Mouse (Mus musculus): Measurements from ENCODE around the gene Chd6. TPM values are rescaled to one million over a fixed set of nuclear protein-coding genes. Genes with fewer than 3 reads are reported as not detected.

The Chd6 gene
- total RNA-seq (2017) = 30.0 to 80.8 TPM (median 51.0 TPM) in 3 replicates

DNA sequence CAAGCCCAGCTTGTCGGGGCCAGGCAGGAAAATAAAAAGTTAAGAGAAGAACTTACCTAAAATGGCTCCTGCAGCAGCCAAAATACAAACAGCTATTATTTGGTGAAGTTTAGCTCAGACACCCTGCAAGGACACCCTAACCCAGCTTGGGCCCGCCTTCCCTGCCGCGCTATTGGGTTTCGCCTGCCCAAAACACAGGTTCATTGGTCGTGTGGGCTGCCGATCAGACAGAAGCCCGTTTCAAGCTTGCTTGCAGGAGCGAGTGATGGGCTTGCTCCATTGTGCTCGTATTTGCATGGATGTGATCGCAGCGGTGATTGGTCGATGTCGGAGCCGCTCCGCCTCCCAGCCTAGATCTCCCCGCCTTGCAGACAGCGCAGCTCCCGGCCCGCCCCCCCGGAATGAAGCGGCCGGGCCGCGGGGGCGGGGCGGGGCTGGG, at the start of gene Chd6:
Gene Chd6 (minus strand): TSS at position 143 of the 439 bp plus-strand sequence.
- peak; percentile 99 for ATAC-seq (replicated peaks; ENCODE audit: insufficient number of reproducible peaks, low FRiP score, low TSS enrichment, poor library complexity, severe bottlenecking)

DNA sequence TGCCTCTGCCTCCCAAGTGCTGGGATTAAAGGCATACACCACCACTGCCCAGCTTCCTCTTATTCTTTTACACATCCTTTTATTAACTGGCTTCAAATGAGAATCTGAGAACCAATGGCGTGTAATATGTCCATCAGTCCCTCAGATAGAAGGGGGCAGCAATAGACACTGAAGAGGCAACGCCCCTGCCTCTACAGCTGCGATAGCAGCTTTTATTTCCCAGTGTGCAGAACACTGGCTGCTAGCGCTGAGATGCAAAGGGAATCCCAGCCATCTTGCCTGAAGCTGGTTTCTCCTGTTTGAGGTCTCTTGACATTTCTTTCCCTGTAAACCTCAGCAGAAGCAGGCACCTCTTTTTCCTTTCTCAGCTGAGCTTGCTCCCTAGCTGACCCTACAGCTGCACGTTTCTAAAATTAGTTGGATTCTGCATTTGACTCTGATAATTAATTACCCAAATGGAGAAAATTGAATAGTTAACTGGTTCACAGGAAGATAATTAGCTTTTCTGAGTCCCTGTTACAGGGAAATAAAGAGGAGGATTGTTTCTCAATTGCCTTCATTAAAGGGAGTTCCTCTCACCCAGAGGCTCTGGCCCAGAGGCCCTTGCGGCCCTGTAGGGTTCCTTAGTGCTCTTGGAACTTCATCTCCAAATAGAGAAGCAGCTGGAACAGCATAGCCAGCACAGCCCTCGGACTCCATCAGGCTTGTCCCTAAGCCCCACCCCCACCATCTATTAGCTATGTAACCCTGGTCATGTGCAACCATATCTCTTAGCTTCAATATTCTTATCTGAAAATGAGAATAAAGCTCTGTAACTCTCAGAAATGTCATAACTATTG, 41.3 kb upstream of the Chd6 start:
- ATAC-seq (replicated peaks; ENCODE audit: insufficient number of reproducible peaks, low FRiP score, low TSS enrichment, poor library complexity, severe bottlenecking) = no peak

DNA sequence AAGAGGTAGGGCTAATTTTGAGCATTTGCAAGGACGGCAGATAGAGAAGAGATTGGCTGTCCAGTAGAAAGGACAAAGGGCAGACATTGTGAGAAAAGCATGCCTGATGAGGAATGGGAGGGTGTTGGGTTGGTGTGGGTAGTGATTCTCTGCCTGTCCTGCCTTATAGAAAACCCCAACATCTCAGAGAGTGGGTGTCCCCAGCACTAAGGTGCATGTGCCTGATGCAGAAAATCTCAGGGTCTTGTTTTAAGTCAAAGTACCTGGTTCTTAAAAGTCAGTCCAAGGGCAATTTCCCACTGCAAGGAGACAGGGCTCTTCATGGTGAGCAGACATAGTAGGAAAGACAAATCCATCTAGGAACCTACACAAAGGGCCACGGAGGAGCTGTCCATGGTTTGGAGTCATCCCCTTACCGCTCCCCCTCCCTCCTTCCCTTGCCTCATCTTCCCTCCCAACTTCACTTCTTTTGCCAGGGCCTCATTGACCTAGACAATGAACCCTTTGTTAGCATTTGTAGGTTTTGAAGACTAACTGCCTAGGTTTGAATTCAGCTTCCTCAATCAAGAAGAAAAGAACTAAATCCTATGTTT, 39.6 kb upstream of the Chd6 start:
- no peak for ATAC-seq (replicated peaks; ENCODE audit: insufficient number of reproducible peaks, low FRiP score, low TSS enrichment, poor library complexity, severe bottlenecking)

DNA sequence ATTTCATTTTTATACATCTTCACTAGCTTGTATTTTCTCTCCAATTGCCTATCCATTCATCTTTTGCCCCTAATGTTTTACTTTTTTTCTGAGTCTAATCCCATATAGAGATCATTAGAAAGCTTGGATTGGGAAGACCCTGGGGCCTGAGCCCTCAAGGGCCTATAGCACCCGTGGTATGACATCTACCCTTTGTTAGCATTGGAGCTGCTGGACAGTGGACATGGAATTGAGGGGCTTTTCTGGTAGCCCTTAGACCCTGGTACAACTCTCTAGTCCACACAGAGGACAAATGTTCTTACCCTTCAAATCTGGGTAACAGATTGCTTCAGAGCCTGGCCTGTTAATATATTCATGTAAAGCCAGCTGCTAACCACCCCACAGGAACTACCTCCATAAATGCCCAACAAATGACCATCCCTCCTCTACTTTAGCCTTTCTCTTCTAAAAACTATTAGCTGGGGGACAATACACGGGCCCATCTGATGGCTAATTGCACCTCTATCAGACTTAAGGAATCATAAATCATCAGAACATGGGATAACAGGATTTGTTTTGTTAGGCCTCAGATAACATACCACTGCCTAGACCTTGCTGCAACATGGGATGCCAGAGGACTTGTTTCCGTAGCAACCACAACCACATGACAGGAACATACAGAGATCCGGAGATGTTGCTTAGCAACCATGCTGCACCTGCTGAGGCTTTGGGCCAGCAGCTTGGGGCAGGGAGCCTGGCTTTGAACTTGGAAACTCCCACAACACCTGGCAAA, 39.0 kb upstream of the Chd6 start:
- ATAC-seq (replicated peaks; ENCODE audit: insufficient number of reproducible peaks, low FRiP score, low TSS enrichment, poor library complexity, severe bottlenecking) = no peak

DNA sequence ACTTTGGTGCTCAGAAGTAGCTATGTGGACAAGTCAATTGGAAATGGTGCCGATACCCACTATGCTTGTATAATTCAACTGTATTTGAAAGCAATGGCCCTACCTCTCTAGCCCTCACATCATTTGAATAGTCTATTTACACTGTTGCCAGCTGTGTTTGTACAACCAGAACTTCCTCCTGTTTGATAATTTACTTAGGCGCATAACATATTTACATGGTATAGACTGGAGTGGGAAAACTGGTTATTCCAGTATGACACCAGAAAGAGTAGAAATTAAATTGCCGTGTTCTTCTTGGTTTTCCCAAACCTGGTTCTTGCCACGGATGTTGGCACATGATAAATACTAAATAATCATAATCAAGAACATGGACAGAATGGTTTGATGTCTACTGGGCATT, 35.9 kb upstream of the Chd6 start:
- ATAC-seq (replicated peaks; ENCODE audit: insufficient number of reproducible peaks, low FRiP score, low TSS enrichment, poor library complexity, severe bottlenecking) = no peak

DNA sequence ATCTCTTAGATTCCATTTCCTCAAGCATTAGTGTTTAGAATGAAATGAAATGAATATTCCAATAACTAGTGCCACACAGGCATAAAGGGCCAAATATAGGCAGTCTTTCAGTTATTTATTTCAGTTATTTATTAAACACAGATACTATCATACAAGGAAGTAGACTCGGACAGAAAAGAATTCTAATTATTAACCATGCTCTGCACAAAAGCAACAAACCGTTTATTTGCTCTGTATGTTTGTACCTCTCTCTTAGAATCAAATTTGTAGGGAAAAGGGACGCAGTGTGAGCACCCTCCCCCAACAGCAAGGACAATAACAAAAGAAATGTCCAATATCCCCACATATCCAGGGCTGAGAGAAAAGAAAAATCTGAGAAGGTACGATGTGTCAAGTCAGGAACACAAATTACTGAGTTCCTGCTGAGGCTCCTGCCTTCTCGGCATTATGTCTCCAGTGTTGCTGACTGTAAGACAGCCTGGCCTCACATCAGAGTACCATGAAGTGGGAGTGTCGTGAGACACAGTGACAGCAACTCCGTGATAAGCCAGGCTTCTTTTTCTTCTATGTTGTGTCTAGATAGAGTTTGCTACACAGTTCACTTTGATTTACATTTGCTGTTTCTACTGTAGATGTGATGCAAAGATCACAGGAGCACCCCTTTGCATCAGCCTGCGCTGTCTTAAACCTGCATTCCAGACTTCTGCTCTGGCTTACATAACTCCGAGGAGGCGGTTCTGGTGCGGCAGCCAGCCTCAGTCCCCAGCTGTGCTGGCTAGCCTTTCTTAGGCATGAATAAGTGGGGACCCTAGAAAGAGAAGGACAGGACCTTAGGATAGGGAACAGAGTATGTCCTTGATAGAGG, 30.0 kb upstream of the Chd6 start:
- no peak for ATAC-seq (replicated peaks; ENCODE audit: insufficient number of reproducible peaks, low FRiP score, low TSS enrichment, poor library complexity, severe bottlenecking)

DNA sequence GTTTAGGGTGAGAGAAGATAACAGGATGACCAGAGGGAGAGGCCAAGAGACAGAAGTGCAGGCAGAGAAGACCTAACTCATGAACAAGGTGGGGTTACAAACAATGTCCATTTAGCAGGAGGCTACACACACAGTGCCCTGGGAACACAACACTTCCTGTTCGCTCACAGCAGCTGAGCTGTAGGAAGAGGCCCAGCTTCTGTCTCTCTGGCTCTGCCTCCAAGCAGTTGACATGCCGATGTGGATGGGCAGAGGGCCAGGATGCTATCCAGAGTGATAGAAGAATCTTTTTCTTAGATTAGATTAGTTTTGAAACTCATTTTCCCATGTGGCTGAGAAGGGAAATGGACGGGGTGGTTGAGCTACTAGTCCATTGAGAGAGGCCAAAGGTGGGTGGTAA, 28.1 kb upstream of the Chd6 start:
- no peak for ATAC-seq (replicated peaks; ENCODE audit: insufficient number of reproducible peaks, low FRiP score, low TSS enrichment, poor library complexity, severe bottlenecking)

DNA sequence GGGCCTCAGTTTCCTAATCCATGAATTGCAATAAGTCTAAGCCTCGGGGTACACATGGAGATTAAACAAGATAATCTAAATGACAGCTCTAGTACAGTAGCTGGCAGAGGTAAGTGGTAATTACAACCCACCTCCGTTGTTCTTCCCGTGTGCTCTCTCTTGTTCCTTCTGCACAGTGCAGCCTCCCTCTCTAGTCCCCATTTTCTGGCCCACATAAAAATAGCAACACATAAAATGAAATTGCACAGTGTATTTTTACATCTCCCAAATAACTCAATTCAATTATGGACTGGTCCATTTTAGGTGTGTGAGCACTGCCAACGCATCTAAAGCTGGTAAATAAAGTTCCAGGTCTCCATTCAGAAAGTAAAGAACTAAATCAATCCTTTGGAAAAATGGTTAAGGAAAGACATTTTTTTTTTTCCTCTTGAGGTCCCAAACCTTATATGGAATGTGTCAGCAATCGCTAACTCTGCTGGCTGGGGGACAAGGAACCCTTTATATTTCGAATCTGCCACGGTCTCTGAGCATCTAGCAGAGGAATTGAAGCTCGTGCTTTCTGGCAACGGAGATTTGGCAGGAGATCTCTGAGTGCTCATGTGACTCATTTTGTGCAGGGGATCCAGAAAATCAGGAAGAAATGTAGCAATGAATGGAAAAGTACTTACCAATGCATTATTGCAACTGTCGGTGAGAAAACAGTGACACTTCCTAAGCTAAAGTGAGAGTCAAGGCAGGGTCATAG, 19.7 kb upstream of the Chd6 start:
- no peak for ATAC-seq (replicated peaks; ENCODE audit: insufficient number of reproducible peaks, low FRiP score, low TSS enrichment, poor library complexity, severe bottlenecking)

DNA sequence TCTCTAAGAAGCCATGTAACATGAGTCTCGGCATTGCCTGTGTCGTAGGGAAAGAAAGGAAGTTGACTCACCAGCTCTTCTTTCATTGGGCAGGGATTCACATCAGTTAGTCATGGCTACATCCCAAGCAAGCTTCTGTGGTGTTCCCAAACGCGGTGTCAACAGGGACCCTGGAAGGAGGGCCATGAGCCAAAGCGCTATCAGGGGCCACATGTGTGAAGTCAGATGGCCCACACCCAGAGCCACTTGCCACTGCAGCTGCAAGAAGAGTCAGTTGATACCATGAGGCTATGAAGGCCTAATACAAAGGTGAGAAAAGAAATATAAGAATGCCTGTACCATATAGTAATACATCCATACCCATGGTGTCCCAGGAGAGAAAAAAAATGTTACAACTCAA, 3.1 kb upstream of the Chd6 start:
- ATAC-seq (replicated peaks; ENCODE audit: insufficient number of reproducible peaks, low FRiP score, low TSS enrichment, poor library complexity, severe bottlenecking) = no peak

DNA sequence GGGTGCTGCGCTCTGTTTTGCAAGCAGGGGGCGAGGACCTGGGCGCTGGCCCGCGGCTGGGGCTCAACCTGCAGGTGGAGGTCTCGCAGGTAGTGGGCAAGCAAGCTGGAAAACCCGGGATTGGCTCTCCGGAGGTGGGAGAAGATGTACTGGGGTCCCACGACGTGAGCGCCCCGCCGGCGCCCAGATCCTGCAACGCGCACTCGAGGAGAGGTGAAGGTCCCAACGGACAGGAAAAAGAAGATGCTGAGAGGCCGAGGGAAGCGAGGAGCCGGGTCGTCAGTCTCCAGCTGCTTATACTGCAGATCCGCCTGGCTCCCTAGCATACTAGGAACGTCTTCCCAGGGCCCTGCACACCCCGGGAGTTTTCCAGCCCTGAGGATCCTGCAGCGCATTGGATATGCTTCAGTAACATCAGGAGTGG, 535 bp upstream of the Chd6 start:
- ATAC-seq (replicated peaks; ENCODE audit: insufficient number of reproducible peaks, low FRiP score, low TSS enrichment, poor library complexity, severe bottlenecking) = no peak

DNA sequence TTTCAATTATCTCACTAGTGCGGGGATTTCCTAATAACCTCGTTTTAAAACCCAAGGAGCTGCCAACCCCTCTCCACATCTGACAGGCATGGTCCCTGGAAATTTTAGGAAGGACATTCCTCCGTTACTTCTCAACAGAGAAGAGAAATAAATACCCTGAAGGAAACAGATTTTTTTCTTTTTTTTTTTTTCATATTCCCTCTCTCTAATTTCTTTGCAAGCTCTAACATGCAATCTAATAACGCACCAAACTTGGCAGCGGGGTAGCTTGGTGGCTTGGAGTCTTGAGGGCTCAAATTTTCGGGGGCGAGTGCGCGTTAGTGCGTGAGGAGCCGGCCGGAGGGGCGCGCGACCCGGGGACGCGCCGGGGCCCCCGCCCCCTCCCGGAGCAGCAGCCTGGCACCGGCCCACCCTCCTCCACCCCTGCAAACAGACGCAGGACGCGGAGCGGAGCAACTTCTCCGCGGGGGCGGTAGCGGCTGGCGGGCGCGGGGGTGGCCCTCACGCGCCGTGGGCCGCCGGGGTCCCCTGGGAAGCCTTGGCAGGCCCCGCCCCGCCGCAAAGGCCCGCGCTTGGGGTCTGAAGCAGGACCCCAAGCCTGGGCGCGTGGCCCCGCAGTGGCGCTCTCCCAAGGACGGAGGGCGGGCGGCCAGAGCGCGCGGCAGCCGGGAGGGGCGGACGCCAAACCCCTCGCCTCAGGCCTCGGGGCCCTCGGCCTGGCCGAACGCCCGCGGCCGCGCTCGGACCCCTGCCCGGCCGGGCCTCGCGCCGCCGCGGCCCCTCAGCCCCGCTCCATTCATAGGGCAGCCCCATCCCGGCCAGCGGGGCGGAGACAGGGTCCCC, 569 bp downstream of the Chd6 start:
- no peak for ATAC-seq (replicated peaks; ENCODE audit: insufficient number of reproducible peaks, low FRiP score, low TSS enrichment, poor library complexity, severe bottlenecking)

DNA sequence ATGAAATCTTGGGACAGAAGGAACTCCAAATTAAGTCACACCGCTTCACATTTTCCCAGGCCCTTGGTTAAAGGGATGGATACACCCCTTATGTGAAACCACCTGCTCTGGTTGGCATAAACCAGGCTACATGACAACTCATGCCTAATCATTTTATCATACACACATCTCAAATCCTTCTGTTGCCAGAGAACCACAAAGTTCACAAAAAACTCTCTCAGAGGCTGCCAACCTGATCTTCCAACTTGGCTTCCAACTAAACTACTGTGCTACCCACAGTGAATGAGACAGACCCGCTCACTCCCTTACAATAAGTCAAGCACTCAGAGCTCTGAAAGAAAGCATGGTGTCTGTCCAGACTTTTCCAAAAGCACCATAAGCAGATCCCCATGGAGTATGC, 1.6 kb downstream of the Chd6 start:
- no peak for ATAC-seq (replicated peaks; ENCODE audit: insufficient number of reproducible peaks, low FRiP score, low TSS enrichment, poor library complexity, severe bottlenecking)

DNA sequence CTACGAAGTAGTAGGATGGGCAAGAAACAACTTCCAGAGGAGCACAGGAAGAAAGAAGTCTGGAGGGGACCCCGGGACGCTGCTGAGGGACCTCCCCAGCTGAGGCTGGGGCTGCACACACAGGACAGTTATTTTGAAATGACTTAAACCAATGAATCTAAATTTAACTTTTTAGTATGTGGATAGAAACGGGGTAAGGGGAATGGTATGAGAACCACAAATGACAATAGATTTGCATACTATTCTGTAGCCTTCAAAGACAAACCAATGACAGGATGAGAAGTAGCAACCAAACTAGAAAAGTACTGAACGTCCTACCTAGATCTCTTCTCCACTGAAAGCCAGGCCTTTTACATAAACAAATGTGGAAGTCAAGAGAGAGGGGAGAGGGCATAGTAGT, 5.1 kb downstream of the Chd6 start:
- no peak for ATAC-seq (replicated peaks; ENCODE audit: insufficient number of reproducible peaks, low FRiP score, low TSS enrichment, poor library complexity, severe bottlenecking)

DNA sequence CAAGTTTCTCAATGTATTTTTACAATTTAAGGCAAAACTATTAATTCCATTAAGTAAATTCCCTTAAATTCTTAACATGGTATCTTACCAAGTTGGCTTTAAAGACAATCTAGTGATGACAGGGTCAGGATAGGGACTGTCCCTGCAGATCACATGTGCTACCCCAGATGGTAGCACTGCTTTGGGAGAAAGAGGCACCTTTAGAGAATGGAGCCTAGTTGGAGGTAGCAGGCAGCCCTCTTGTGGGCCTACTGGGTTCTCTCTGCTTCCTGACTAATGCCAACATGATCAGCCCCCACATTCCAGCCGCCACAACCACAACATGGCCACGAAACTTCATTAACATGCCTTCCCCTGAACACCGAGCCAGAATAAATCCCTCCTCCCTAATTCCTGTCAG, 6.8 kb downstream of the Chd6 start:
- no peak for ATAC-seq (replicated peaks; ENCODE audit: insufficient number of reproducible peaks, low FRiP score, low TSS enrichment, poor library complexity, severe bottlenecking)

DNA sequence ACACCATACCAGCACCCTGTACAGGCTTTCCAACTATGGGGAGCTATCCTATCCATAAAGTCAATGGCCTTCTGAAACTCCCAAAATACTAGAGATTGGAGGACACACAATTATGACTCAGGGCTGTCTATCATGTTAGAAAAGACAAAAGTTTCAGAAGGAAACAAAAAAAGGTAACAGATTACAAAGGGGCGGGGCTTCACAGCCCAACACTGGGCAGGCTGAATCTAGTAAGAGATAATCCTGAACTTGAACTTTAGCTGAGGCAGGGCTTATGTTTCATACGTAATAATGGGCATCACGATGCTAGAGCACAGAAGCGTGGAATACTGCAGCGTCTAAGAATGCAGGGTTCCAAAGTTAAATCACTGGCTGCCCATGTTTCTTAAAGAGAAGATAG, 11.1 kb downstream of the Chd6 start:
- ATAC-seq (replicated peaks; ENCODE audit: insufficient number of reproducible peaks, low FRiP score, low TSS enrichment, poor library complexity, severe bottlenecking) = no peak

DNA sequence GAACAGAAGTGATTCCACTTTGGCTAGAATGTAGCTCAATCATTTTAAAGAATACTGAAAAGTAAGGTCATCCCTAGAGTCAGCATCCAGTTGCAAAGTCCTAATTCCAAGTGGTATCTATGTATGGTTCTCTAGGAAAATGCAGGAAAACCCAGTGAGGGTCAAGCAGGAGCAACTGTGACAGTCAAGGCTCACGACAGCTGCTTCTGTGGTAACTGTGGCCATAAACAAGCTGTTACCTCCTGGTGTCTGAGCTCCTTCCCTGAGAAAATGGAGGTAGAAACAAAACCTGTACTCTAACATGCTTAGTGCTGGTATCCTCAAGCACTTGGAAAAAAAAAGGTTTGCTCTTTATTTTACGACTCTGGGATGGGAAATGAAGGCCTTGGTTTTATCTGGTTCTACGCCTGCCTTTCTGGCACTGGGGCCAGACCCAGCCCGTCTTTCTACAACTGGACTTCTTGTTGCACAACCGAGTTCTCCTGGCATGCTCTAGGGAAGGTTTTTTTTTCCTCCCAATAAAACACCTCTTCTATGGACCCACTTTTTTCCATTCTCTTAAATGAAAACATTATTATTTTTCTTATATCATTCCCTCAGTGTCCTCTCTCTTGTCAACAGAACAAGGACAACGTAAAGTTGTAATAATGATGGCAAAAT, 18.0 kb downstream of the Chd6 start:
- no peak for ATAC-seq (replicated peaks; ENCODE audit: insufficient number of reproducible peaks, low FRiP score, low TSS enrichment, poor library complexity, severe bottlenecking)

DNA sequence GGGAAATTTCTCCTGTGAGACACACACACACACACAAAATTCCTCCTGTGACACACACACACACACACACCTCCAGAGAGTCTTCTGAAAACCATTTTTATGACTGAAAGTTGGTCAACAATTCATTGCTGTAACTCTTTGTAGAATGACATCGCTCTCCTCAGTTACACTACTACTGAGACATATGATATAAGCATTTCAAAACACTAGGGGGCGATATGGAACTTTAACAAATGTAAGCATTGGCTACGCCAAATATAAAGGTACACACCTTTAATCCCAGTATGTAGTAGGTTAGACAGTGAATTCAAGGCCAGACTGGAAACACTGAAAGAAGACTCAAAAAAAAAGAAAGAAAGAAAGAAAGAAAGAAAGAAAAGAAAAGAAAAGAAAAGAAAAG, 18.7 kb downstream of the Chd6 start:
- 0 out of 2 replicates have a peak, but pooled peaks have one; percentile 50 for ATAC-seq (replicated peaks; ENCODE audit: insufficient number of reproducible peaks, low FRiP score, low TSS enrichment, poor library complexity, severe bottlenecking)

Data from monocyte, adult 5-6 weeks (primary cell).